Mouse (Mus musculus) kidney, adult 2 months (tissue): Measurements from ENCODE around the gene Dok5. TPM values are rescaled to one million over a fixed set of nuclear protein-coding genes. Genes with fewer than 3 reads are reported as not detected.

ENCODE experiments used
- DNase-seq: peaks from one replicate; pipeline ENCODE4 v3.0.0; 2021
- H3K27ac ChIP-seq: fragments of 200-500 bp; 2 replicates; pipeline ENCODE4 v1.5.1; 2012; ENCODE audit warnings: low read depth, low read length, control low read depth, inconsistent platforms; ENCODE audit not compliant: insufficient read depth
- H3K27me3 ChIP-seq: fragments of 200-500 bp; replicated peaks from 2 replicates; pipeline ENCODE4 v1.6.1; 2012; ENCODE audit warnings: mild to moderate bottlenecking, moderate library complexity, low read length, inconsistent platforms; ENCODE audit not compliant: control insufficient read depth, insufficient read depth
- H3K36me3 ChIP-seq: fragments of 200-500 bp; 2 replicates; pipeline ENCODE4 v1.6.1; 2012; ENCODE audit warnings: mild to moderate bottlenecking, moderate library complexity, low read length, inconsistent platforms; ENCODE audit not compliant: control insufficient read depth, insufficient read depth
- H3K4me1 ChIP-seq: fragments of 200-500 bp; 2 replicates; pipeline ENCODE4 v1.6.1; 2011; ENCODE audit warnings: low read length; ENCODE audit not compliant: control insufficient read depth, insufficient read depth
- H3K4me3 ChIP-seq: fragments of 200-500 bp; 2 replicates; pipeline ENCODE4 v1.5.1; 2011; ENCODE audit warnings: mild to moderate bottlenecking, low read depth, low read length, control low read depth; ENCODE audit not compliant: insufficient read depth
- CTCF ChIP-seq: fragments of 200-500 bp; conservative IDR thresholded peaks from 2 replicates; pipeline ENCODE4 v1.5.1; 2011; ENCODE audit warnings: low read depth, mild to moderate bottlenecking, control low read depth, low read length, moderate library complexity, mixed read lengths; ENCODE audit not compliant: insufficient read depth, insufficient read length
- POLR2A ChIP-seq: fragments of 200-500 bp; IDR thresholded peaks from one replicate; pipeline ENCODE4 v1.6.1; 2011; ENCODE audit warnings: low read depth, low read length, control low read depth
- WGBS: fragments of 180-500 bp; shearing (Covaris S2); methylation state at CpG from one replicate; pipeline ENCODE4 v1.1.7; 2018; 5-methylcytosine and 5-hydroxymethylcytosine counted together
- polyA plus RNA-seq: library from polyadenylated mRNA; depleted of rRNA; stranded (reverse); fragments of >200 nt; gene quantifications from 2 replicates; pipeline ENCODE4 v1.2.3, GENCODE M21; 2012

Dok5 gene
- polyA plus RNA-seq, 1 experiment: 0.16 TPM

DNA sequence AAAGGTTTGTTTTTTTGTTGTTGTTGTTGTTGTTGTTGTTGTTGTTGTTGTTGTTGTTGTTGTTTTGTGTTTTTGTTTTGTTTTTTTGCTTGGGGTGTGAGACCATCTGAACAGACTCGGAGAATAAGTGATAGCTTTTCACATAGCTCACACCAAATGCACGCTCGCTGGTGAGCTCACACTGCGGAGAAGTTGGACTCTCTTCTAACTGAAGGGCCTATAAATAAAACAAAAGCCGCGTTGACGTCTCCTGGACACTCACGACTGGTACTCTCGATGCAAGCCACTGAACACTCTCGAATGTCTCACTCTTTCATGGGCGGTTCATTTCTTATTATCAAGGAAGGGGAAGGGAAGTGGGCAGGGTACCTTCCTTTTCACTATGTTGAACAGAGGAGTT lies 105.8 kb downstream of the Dok5 start:
- WGBS: 43% methylated on average over 11 of the region's 11 CpGs

DNA sequence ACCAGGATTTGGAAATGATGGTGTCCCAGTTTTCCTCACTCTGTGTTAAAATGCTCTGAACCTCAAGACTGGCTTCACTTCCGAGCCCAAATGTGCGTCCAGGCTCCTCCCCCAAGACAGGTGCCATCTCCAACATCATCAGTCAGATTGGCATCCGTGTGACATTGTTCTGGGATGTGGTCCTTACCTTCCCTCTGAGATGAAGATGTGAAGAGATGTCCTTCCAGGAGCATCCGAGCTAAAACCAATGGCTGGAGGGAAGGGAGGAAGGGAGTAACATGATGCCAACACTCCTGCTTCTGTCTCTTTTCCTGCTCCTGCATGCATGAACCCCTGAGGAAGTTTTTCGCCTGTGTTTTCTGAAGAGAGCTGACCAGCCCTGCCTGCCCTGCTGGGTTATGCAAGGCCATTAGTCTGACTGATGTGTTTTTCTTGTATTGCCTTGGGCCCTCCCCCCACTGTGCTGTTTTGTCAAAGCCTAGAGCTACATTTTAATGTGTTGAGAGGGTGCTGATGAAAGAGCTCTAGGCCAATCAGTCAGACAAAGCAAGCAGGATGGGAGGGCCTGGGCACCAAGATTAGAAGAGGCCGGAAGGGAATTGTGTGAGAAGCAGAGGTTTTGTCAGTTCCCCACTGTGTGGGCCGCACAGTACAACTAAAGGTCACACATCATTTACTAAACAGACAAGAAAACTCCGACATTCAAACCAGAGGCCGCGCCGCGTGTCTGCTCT lies 106.4 kb downstream of the Dok5 start:
- H3K27ac ChIP-seq: no peak overlapping the region

More for the DNA sequence above, 105.8 kb downstream of the Dok5 start:
- no peak overlapping the region for H3K4me3 ChIP-seq
- no peaks in the 10 kb centered on the region for H3K27me3 ChIP-seq
- H3K27ac ChIP-seq: no peak overlapping the region
- no peaks in the 10 kb centered on the region for H3K4me1 ChIP-seq
- DNase-seq: no peak
- H3K36me3 ChIP-seq: no peaks in the 10 kb centered on the region
- TF ChIP-seq POLR2A: no peak
- TF ChIP-seq CTCF: no peak

GRCm38 (mm10) chr2:170841441-170841965 lies 109.9 kb downstream of the Dok5 start:
- H3K36me3 ChIP-seq: no peaks in the 10 kb centered on the region
- H3K4me1 ChIP-seq: no peaks in the 10 kb centered on the region
- TF ChIP-seq POLR2A: no peak
- no peak for TF ChIP-seq CTCF
- H3K27me3 ChIP-seq: no peaks in the 10 kb centered on the region
- 74% methylated on average over 13 of the region's 13 CpGs for WGBS
- H3K4me3 ChIP-seq: no peak overlapping the region
- DNase-seq: no peak
- H3K27ac ChIP-seq: no peak overlapping the region

More for the DNA sequence above, 106.4 kb downstream of the Dok5 start:
- H3K36me3 ChIP-seq: no peaks in the 10 kb centered on the region
- DNase-seq: peak; percentile 47
- H3K4me3 ChIP-seq: no peak overlapping the region
- no peaks in the 10 kb centered on the region for H3K27me3 ChIP-seq
- H3K4me1 ChIP-seq: no peaks in the 10 kb centered on the region
- TF ChIP-seq CTCF (no peak), POLR2A (no peak)
- WGBS: 22% methylated on average over 12 of the region's 12 CpGs

DNA sequence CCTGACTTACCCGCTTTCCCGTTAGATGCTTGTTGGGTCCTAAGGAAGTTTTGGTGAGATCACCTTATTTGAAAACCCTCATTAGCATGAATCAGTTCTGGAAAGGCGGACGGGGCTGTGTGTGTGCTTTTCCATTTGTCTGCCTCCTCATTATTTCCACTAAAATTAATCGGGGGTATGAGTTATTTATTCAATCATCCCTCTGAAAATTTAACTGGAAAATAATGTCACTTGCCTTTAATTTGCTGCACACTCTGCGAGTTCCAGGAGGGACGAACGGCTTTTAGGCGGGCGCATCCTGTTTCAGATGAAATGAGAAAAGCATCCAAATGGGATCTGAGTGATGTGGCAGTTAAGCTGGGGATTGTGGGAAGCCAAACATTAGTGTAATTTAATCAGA lies 113.9 kb downstream of the Dok5 start:
- DNase-seq: no peak
- TF ChIP-seq CTCF (no peak), POLR2A (no peak)
- Histone ChIP-seq H3K4me3 (no peak overlapping the region), H3K36me3 (no peaks in the 10 kb centered on the region), H3K27ac (no peak overlapping the region), H3K27me3 (no peaks in the 10 kb centered on the region), H3K4me1 (no peaks in the 10 kb centered on the region)
- 77% methylated on average over 10 of the region's 10 CpGs for WGBS

DNA sequence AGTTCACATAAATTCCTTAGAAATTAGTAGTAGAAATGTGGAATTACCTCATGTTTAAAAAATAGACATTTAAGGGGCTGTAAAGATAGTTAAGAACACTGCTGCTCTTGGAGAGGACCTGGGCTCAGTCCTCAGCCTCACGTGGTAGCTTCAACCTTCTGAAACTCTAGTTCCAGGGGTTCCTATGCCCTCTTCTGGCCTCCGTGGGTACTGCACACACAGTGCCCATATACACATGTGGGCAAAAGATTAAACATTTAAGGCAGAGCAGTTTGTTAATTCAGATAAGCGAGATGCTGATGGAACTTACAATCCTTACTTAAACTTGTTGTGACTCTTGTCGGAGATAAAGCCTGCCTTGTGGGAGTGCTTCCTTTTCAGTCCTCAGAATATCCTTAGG lies 118.5 kb downstream of the Dok5 start:
- DNase-seq: no peak
- Histone ChIP-seq H3K36me3 (no peaks in the 10 kb centered on the region), H3K27me3 (no peaks in the 10 kb centered on the region), H3K4me1 (no peaks in the 10 kb centered on the region), H3K27ac (no peak overlapping the region), H3K4me3 (no peak overlapping the region)
- WGBS: 97% methylated on average over 4 of the region's 4 CpGs
- TF ChIP-seq CTCF (no peak), POLR2A (no peak)

DNA sequence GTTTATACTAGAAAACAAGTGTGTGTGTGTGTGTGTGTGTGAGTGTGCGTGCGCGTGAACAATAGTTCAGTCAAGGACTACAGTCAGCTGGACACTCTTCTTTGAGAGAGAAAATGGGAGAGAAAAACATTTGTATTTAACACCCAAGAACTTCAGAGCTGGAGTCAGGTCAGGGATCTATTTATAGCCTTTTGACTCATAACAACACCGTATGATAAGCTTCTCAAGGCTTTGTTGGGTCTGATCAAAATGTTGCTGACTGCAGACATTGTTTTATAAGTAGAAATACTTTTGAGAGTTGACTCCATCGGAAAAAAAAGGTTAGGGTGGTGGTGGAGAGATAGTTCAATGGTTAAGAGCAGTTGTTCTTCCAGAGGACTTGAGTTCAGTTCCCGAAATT lies 120.7 kb downstream of the Dok5 start:
- WGBS: 81% methylated on average over 6 of the region's 6 CpGs
- H3K27me3 ChIP-seq: no peaks in the 10 kb centered on the region
- H3K27ac ChIP-seq: no peak overlapping the region
- no peaks in the 10 kb centered on the region for H3K4me1 ChIP-seq
- TF ChIP-seq CTCF (no peak), POLR2A (no peak)
- H3K36me3 ChIP-seq: no peaks in the 10 kb centered on the region
- no peak for DNase-seq
- H3K4me3 ChIP-seq: no peak overlapping the region

- no peaks in the 10 kb centered on the region for H3K4me1 ChIP-seq
- no peak overlapping the region for H3K27ac ChIP-seq
- no peak for DNase-seq
- TF ChIP-seq POLR2A (no peak), CTCF (no peak)
- 75% methylated on average over 3 of the region's 3 CpGs for WGBS
- H3K36me3 ChIP-seq: no peaks in the 10 kb centered on the region
- H3K27me3 ChIP-seq: no peaks in the 10 kb centered on the region
- H3K4me3 ChIP-seq: no peak overlapping the region
Observed at GRCm38 (mm10) chr2:170855210-170855609, 123.6 kb downstream of the Dok5 start.
